Mouse (Mus musculus) embryonic fibroblast, embryonic 13.5 days (primary cell): Measurements from ENCODE around the gene Dlg4. TPM values are rescaled to one million over a fixed set of nuclear protein-coding genes. Genes with fewer than 3 reads are reported as not detected.
A peak's percentile ranks its signal among the peaks of the same experiment; 100 is the strongest.

Source experiments
- H3K27ac ChIP-seq: 2 replicates; pipeline ENCODE4 v1.5.1; 2012; ENCODE audit warnings: low read length, control low read depth, inconsistent platforms; ENCODE audit not compliant: insufficient read depth
- H3K4me1 ChIP-seq: 2 replicates; pipeline ENCODE4 v1.6.1; 2011; ENCODE audit warnings: low read length; ENCODE audit not compliant: control insufficient read depth, insufficient read depth
- H3K4me3 ChIP-seq: 2 replicates; pipeline ENCODE4 v1.5.1; 2011; ENCODE audit warnings: mild to moderate bottlenecking, control low read depth, low read length; ENCODE audit not compliant: insufficient read depth
- CTCF ChIP-seq: IDR thresholded peaks from 2 replicates; pipeline ENCODE4 v1.5.1; 2011; ENCODE audit warnings: mild to moderate bottlenecking, control low read depth, low read length, moderate library complexity, borderline replicate concordance; ENCODE audit not compliant: insufficient read depth
- POLR2A ChIP-seq: IDR thresholded peaks from 2 replicates; pipeline ENCODE4 v1.6.1; 2011; ENCODE audit warnings: low read depth, mild to moderate bottlenecking, control low read depth, low read length, moderate library complexity
- polyA plus RNA-seq: library from polyadenylated mRNA; stranded (reverse); fragments of >200 nt; gene quantifications from 2 replicates; pipeline ENCODE4 v1.2.4, GENCODE M21; 2011; ENCODE audit warnings: low read depth; ENCODE audit not compliant: missing spikeins, insufficient read length

Dlg4 gene
- polyA plus RNA-seq, 1 experiment, result 69.8 TPM

DNA sequence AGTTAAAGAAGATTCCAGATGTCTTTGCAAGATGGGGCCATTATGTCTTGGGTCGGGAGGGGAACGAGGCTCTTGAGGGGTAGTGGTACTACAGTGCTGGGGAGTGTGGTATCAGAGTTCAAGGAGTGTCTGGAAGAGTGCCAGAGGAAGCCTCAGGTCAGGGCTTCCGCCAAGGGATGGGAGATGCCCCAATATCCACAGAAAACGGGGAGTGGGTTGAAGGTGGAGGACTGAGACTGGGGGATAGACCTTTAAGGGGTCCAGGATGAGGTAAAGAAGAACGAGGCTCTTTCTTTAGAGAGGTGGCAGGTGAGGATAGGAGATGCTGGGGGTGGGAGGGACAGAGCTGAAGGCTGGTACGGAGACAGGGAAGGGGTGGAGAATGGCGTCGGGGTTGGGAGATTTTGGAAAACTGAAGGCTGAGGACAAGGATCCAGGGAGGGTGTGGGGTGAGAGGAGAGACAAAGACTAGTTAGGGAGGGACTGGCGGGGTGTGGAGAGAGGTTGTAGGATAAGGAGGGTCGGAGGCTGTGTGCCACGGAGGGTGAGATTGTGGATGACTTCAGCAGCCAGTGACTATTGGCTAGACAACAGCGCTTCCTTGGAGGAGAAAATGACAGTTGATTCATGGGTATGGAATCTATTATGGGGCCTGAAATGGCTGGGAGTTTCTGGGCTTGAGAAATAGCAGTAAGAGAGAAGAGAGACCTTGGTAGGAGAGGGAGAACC, 11.8 kb downstream of the Dlg4 start:
- Histone ChIP-seq H3K4me3 (peak overlapping the region; percentile 13), H3K27ac (peak overlapping the region; percentile 94), H3K4me1 (peaks cover 12% of the 10 kb centered on the region)
- TF ChIP-seq POLR2A (peak; percentile 61), CTCF (no peak)

GRCm38 (mm10) chr11:70029130-70029801, 12.5 kb downstream of the Dlg4 start:
- TF ChIP-seq POLR2A (no peak), CTCF (no peak)
- H3K27ac ChIP-seq, result peak overlapping the region; percentile 94
- H3K4me1 ChIP-seq, result peaks cover 11% of the 10 kb centered on the region
- H3K4me3 ChIP-seq, result peak overlapping the region; percentile 17

DNA sequence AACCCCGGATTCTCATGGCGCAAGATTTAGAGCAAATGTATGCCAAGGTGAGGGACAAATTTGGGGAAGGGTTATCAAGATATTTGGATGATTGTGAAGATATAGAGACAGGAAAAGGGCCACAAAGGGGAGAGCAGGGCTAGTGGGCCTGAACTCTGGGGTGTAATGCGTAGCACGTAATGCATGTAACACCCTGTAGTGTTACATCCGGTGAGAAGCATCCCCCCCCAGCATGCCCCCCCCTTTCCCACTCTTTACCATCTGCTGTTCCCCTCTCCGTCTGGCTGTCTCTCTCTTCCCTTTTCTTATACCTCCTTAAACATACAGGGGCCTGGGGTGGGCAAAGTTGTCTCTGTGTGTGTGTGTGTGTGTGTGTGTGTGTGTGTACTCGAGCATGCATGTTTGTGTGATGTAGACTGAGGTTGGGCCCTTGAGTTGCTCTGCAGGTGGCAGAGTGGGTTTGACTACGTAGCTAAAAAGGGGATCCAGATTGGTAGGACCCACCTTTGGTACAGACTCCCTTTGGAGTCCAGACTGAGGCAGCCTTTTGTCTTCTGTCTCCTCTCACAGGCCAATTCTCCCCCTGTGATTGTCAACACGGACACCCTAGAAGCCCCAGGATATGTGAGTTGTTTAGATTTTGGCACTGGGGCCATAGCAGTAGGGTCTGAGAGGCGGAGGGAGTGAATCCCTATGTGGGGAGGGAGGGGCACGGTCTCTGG, 13.2 kb downstream of the Dlg4 start:
- no peak overlapping the region for H3K27ac ChIP-seq
- TF ChIP-seq POLR2A (no peak), CTCF (no peak)
- peaks cover 11% of the 10 kb centered on the region for H3K4me1 ChIP-seq

GRCm38 (mm10) chr11:70030651-70031320, 14.0 kb downstream of the Dlg4 start:
- Histone ChIP-seq H3K27ac (no peak overlapping the region), H3K4me3 (no peak overlapping the region), H3K4me1 (peaks cover 11% of the 10 kb centered on the region)
- no peak for TF ChIP-seq POLR2A
- TF ChIP-seq CTCF, result no peak

More for the DNA sequence above, 13.2 kb downstream of the Dlg4 start:
- no peak overlapping the region for H3K4me3 ChIP-seq

- Histone ChIP-seq H3K4me3 (no peak overlapping the region), H3K27ac (no peak overlapping the region), H3K4me1 (peaks cover 7% of the 10 kb centered on the region)
- no peak for TF ChIP-seq CTCF
Measured at GRCm38 (mm10) chr11:70031321-70031670, 14.6 kb downstream of the Dlg4 start.

GRCm38 (mm10) chr11:70038174-70038573, 21.4 kb downstream of the Dlg4 start:
- Histone ChIP-seq H3K27ac (no peak overlapping the region), H3K4me3 (no peak overlapping the region), H3K4me1 (no peaks in the 10 kb centered on the region)
- TF ChIP-seq POLR2A, result no peak
- no peak for TF ChIP-seq CTCF

DNA sequence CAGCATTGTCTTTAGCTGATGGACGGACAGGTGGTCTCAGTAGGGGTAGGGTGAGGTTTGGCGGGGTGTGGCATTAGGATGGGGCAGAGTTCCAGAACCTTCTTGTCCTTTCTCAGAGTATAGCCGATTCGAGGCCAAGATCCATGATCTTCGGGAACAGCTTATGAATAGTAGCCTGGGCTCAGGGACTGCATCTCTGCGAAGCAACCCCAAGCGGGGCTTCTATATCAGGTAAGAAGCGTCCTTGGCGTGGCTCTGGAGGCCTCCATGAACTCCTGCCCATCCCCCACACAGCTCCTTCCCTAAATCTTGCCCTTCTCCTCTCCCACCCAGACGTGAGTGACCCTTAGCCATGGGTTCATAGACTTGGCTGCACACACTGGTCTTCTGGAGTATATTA, 22.9 kb downstream of the Dlg4 start:
- H3K4me3 ChIP-seq, result no peak overlapping the region
- H3K4me1 ChIP-seq, result no peaks in the 10 kb centered on the region
- no peak for TF ChIP-seq POLR2A
- TF ChIP-seq CTCF, result no peak
- no peak overlapping the region for H3K27ac ChIP-seq

- Histone ChIP-seq H3K4me3 (no peak overlapping the region), H3K27ac (no peak overlapping the region), H3K4me1 (no peaks in the 10 kb centered on the region)
- no peak for TF ChIP-seq CTCF
Measured at GRCm38 (mm10) chr11:70040184-70040583, 23.4 kb downstream of the Dlg4 start.

- Histone ChIP-seq H3K4me3 (no peak overlapping the region), H3K27ac (no peak overlapping the region), H3K4me1 (no peaks in the 10 kb centered on the region)
- TF ChIP-seq POLR2A (no peak), CTCF (no peak)
Measured at GRCm38 (mm10) chr11:70042309-70043085, 25.8 kb downstream of the Dlg4 start.

- H3K4me1 ChIP-seq, result no peaks in the 10 kb centered on the region
- H3K27ac ChIP-seq, result no peak overlapping the region
- no peak for TF ChIP-seq POLR2A
- no peak for TF ChIP-seq CTCF
- no peak overlapping the region for H3K4me3 ChIP-seq
Measured at GRCm38 (mm10) chr11:70043665-70044064, 26.9 kb downstream of the Dlg4 start.
